Mouse (Mus musculus): ENCODE measurements around the gene Pogk.

- TF ChIP-seq POLR2A (IDR thresholded peaks at IDR 0.05; ENCODE audit: insufficient read depth, low read length) (no peak), CTCF (IDR thresholded peaks at IDR 0.05; ENCODE audit: low read depth, low read length) (no peak)
Measured at GRCm38 (mm10) chr1:166411541-166411940, 1.9 kb upstream of the Pogk start.
